Mouse (Mus musculus): ENCODE results near the gene Raver2. TPM values are rescaled to one million over a fixed set of nuclear protein-coding genes. Genes with fewer than 3 reads are reported as not detected.
"Not testable (repeated sequence)": the region's sequence is repeated elsewhere in the genome, so short reads cannot be mapped to it uniquely, and the experiment has no call there.

Raver2 gene
- total and polyA plus RNA-seq, 3 experiments, result 2.0 to 3.0 (median 2.2) TPM

GRCm38 (mm10) chr4:101084863-101085262 lies 16.1 kb downstream of the Raver2 start:
- no peaks in the 10 kb centered on the region; the same call in none of the 2 replicates for H3K4me1 ChIP-seq (ENCODE audit: control insufficient read depth, insufficient read depth, low read length)
- no peaks in the 10 kb centered on the region for H3K36me3 ChIP-seq (ENCODE audit: control insufficient read depth, insufficient read depth, low read length)
- H3K27ac ChIP-seq, result no peak overlapping the region
- no peak overlapping the region for H3K4me3 ChIP-seq
- no peaks in the 10 kb centered on the region for H3K27me3 ChIP-seq (ENCODE audit: control insufficient read depth, insufficient read depth, low read length)
- WGBS, result 89% methylated on average over 4 of the region's 4 CpGs
- DNase-seq, result no peak
- intact Hi-C loops (cut with DNase I), result no loop called here
- no peak overlapping the region for H3K9ac ChIP-seq (ENCODE audit: low read depth, low read length)
- TF ChIP-seq EP300 (IDR thresholded peaks at IDR 0.05; ENCODE audit: insufficient read depth, low read depth, low read length) (no peak), POLR2A (IDR thresholded peaks at IDR 0.05; ENCODE audit: insufficient read depth, low read depth, low read length) (no peak), CTCF (IDR thresholded peaks at IDR 0.05) (no peak)
- H3K79me2 ChIP-seq (replicated peaks; ENCODE audit: control insufficient read depth, insufficient read depth, low read length), result no peaks in the 10 kb centered on the region

- intact Hi-C loops (cut with DNase I), result no loop called here
- no peak overlapping the region for H3K4me3 ChIP-seq
- H3K79me2 ChIP-seq (replicated peaks; ENCODE audit: control insufficient read depth, insufficient read depth, low read length), result no peaks in the 10 kb centered on the region
- no peak overlapping the region for H3K9ac ChIP-seq (ENCODE audit: low read depth, low read length)
- H3K27me3 ChIP-seq (ENCODE audit: control insufficient read depth, insufficient read depth, low read length), result no peaks in the 10 kb centered on the region
- TF ChIP-seq POLR2A (IDR thresholded peaks at IDR 0.05; ENCODE audit: insufficient read depth, low read depth, low read length), result no peak
- no peak for TF ChIP-seq EP300 (IDR thresholded peaks at IDR 0.05; ENCODE audit: insufficient read depth, low read depth, low read length)
- no peak for TF ChIP-seq CTCF (IDR thresholded peaks at IDR 0.05)
- WGBS, result 64% methylated on average over 3 of the region's 3 CpGs
- no peaks in the 10 kb centered on the region for H3K36me3 ChIP-seq (ENCODE audit: control insufficient read depth, insufficient read depth, low read length)
- no peaks in the 10 kb centered on the region; the same call in 1 of the 2 replicates for H3K4me1 ChIP-seq (ENCODE audit: control insufficient read depth, insufficient read depth, low read length)
- no peak overlapping the region for H3K27ac ChIP-seq
- no peak for DNase-seq
Measured at GRCm38 (mm10) chr4:101086040-101086439, 17.3 kb downstream of the Raver2 start.

GRCm38 (mm10) chr4:101087721-101088120 lies 18.9 kb downstream of the Raver2 start:
- intact Hi-C loops (cut with DNase I), result no loop called here
- no peaks in the 10 kb centered on the region for H3K27me3 ChIP-seq (ENCODE audit: control insufficient read depth, insufficient read depth, low read length)
- TF ChIP-seq CTCF (IDR thresholded peaks at IDR 0.05) (no peak), POLR2A (IDR thresholded peaks at IDR 0.05; ENCODE audit: insufficient read depth, low read depth, low read length) (no peak), EP300 (IDR thresholded peaks at IDR 0.05; ENCODE audit: insufficient read depth, low read depth, low read length) (no peak)

GRCm38 (mm10) chr4:101090630-101091029 lies 21.8 kb downstream of the Raver2 start:
- intact Hi-C loops (cut with DNase I); H3K4me1 ChIP-seq (ENCODE audit: control insufficient read depth, insufficient read depth, low read length); H3K4me3 ChIP-seq; H3K27me3 ChIP-seq (ENCODE audit: control insufficient read depth, insufficient read depth, low read length); DNase-seq; H3K27ac ChIP-seq; H3K9ac ChIP-seq (ENCODE audit: low read depth, low read length); H3K36me3 ChIP-seq (ENCODE audit: control insufficient read depth, insufficient read depth, low read length); H3K79me2 ChIP-seq (replicated peaks; ENCODE audit: control insufficient read depth, insufficient read depth, low read length): not testable (repeated sequence)
- 100% methylated on average over 3 of the region's 3 CpGs for WGBS

More at GRCm38 (mm10) chr4:101087721-101088120, 18.9 kb downstream of the Raver2 start:
- H3K27ac ChIP-seq, result no peak overlapping the region
- no peak overlapping the region for H3K9ac ChIP-seq (ENCODE audit: low read depth, low read length)
- no peaks in the 10 kb centered on the region for H3K79me2 ChIP-seq (replicated peaks; ENCODE audit: control insufficient read depth, insufficient read depth, low read length)
- 70% methylated on average over 1 of the region's 1 CpGs for WGBS
- no peak overlapping the region for H3K4me3 ChIP-seq
- H3K36me3 ChIP-seq (ENCODE audit: control insufficient read depth, insufficient read depth, low read length), result no peaks in the 10 kb centered on the region
- no peaks in the 10 kb centered on the region; the same call in 1 of the 2 replicates for H3K4me1 ChIP-seq (ENCODE audit: control insufficient read depth, insufficient read depth, low read length)
- DNase-seq, result no peak

- 61% methylated on average over 10 of the region's 10 CpGs for WGBS
- H3K27me3 ChIP-seq (ENCODE audit: control insufficient read depth, insufficient read depth, low read length), result no peaks in the 10 kb centered on the region
- H3K27ac ChIP-seq, result no peak overlapping the region
- intact Hi-C loops (cut with DNase I), result no loop called here
- no peak overlapping the region for H3K9ac ChIP-seq (ENCODE audit: low read depth, low read length)
- H3K79me2 ChIP-seq (replicated peaks; ENCODE audit: control insufficient read depth, insufficient read depth, low read length), result no peaks in the 10 kb centered on the region
- no peak for DNase-seq
- TF ChIP-seq POLR2A (IDR thresholded peaks at IDR 0.05; ENCODE audit: insufficient read depth, low read depth, low read length) (no peak), CTCF (IDR thresholded peaks at IDR 0.05) (no peak), EP300 (IDR thresholded peaks at IDR 0.05; ENCODE audit: insufficient read depth, low read depth, low read length) (no peak)
- no peak overlapping the region for H3K4me3 ChIP-seq
- no peaks in the 10 kb centered on the region for H3K36me3 ChIP-seq (ENCODE audit: control insufficient read depth, insufficient read depth, low read length)
- H3K4me1 ChIP-seq (ENCODE audit: control insufficient read depth, insufficient read depth, low read length), result no peaks in the 10 kb centered on the region
Measured at GRCm38 (mm10) chr4:101093292-101093691, 24.5 kb downstream of the Raver2 start.

- no peak for TF ChIP-seq POLR2A (IDR thresholded peaks at IDR 0.05; ENCODE audit: insufficient read depth, low read depth, low read length)
- H3K4me3 ChIP-seq, result no peak overlapping the region
- no peaks in the 10 kb centered on the region for H3K27me3 ChIP-seq (ENCODE audit: control insufficient read depth, insufficient read depth, low read length)
- H3K27ac ChIP-seq, result no peak overlapping the region
- no peaks in the 10 kb centered on the region for H3K79me2 ChIP-seq (replicated peaks; ENCODE audit: control insufficient read depth, insufficient read depth, low read length)
- H3K4me1 ChIP-seq (ENCODE audit: control insufficient read depth, insufficient read depth, low read length), result no peaks in the 10 kb centered on the region
- H3K9ac ChIP-seq (ENCODE audit: low read depth, low read length), result no peak overlapping the region
- H3K36me3 ChIP-seq (ENCODE audit: control insufficient read depth, insufficient read depth, low read length), result no peaks in the 10 kb centered on the region
- intact Hi-C loops (cut with DNase I), result no loop called here
- no peak for DNase-seq
- whole genome bisulfite sequencing, result 88% methylated on average over 12 of the region's 12 CpGs
Measured at GRCm38 (mm10) chr4:101107122-101107521, 38.3 kb downstream of the Raver2 start.

Measured in heart, adult 2 months (tissue).